Mouse (Mus musculus): ENCODE data around the gene Sf1. TPM values are rescaled to one million over a fixed set of nuclear protein-coding genes. Genes with fewer than 3 reads are reported as not detected.

Gene Sf1
- polyA plus RNA-seq (2017; shearing (Covaris generic)) = 249 TPM

GRCm38 (mm10) chr19:6363411-6364240 lies at the start of gene Sf1:
Gene Sf1 (plus strand): TSS chr19:6363690.

GRCm38 (mm10) chr19:6334673-6335457 lies 28.6 kb upstream of the Sf1 start, which contains the start of gene Men1:
Gene Men1 (plus strand): TSS chr19:6334979.

GRCm38 (mm10) chr19:6340524-6341452 lies 22.7 kb upstream of the Sf1 start, which contains the start of gene Map4k2:
Gene Map4k2 (plus strand): TSS chr19:6341135.

GRCm38 (mm10) chr19:6384128-6384527 lies 20.6 kb downstream of the Sf1 start, which contains the start of gene Pygm:
Gene Pygm (plus strand): TSS chr19:6384399.

GRCm38 (mm10) chr19:6399285-6400095 lies 36.0 kb downstream of the Sf1 start, which contains the start of gene Rasgrp2:
Gene Rasgrp2 (plus strand): TSS chr19:6399340.

GRCm38 (mm10) chr19:6418233-6418879 lies 54.9 kb downstream of the Sf1 start, which contains the start of gene Nrxn2:
Gene Nrxn2 (plus strand): TSS chr19:6418731.

Other genes starting within 250 kb of the Sf1 start
- gene Sac3d1, start 245.0 kb upstream of the Sf1 start, polyA plus RNA-seq (2017; shearing (Covaris generic)) = 2.7 TPM
- 43.1 TPM for gene Snx15, start 235.4 kb upstream of the Sf1 start, polyA plus RNA-seq (2017; shearing (Covaris generic))
- not detected for gene Batf2, start 222.7 kb upstream of the Sf1 start, polyA plus RNA-seq (2017; shearing (Covaris generic))
- 25.0 TPM for gene Arl2, start 222.1 kb upstream of the Sf1 start, polyA plus RNA-seq (2017; shearing (Covaris generic))
- 0.28 TPM for gene Majin, start 179.3 kb upstream of the Sf1 start, polyA plus RNA-seq (2017; shearing (Covaris generic))
- gene Gpha2, start 137.3 kb upstream of the Sf1 start, polyA plus RNA-seq (2017; shearing (Covaris generic)) = not detected
- gene Ppp2r5b, start 127.8 kb upstream of the Sf1 start, polyA plus RNA-seq (2017; shearing (Covaris generic)) = 14.8 TPM
- gene Atg2a, start 122.0 kb upstream of the Sf1 start, polyA plus RNA-seq (2017; shearing (Covaris generic)) = 48.1 TPM
- 25.5 TPM for gene Ehd1, start 87.0 kb upstream of the Sf1 start, polyA plus RNA-seq (2017; shearing (Covaris generic))
- 0.37 TPM for gene Cdc42bpg, start 57.2 kb upstream of the Sf1 start, polyA plus RNA-seq (2017; shearing (Covaris generic))
- gene Men1, start 28.7 kb upstream of the Sf1 start, polyA plus RNA-seq (2017; shearing (Covaris generic)) = 78.5 TPM
- 113 TPM for gene Map4k2, start 22.6 kb upstream of the Sf1 start, polyA plus RNA-seq (2017; shearing (Covaris generic))
- gene Pygm, start 20.7 kb downstream of the Sf1 start, polyA plus RNA-seq (2017; shearing (Covaris generic)) = 2.8 TPM
- gene Rasgrp2, start 35.6 kb downstream of the Sf1 start, polyA plus RNA-seq (2017; shearing (Covaris generic)) = 104 TPM
- gene Nrxn2, start 55.0 kb downstream of the Sf1 start, polyA plus RNA-seq (2017; shearing (Covaris generic)) = not detected
- gene Slc22a12, start 179.3 kb downstream of the Sf1 start, polyA plus RNA-seq (2017; shearing (Covaris generic)) = not detected

All from inflammation-experienced regulatory T-cells, adult 16 weeks (primary cell).